Mouse (Mus musculus) embryo, embryonic 11 days (tissue): ENCODE results near the gene Hoga1.
"Not testable (repeated sequence)": the region's sequence is repeated elsewhere in the genome, so short reads cannot be mapped to it uniquely, and the experiment has no call there.

Experiments used
- DNase-seq: peaks from one replicate; pipeline ENCODE4 v3.0.0-alpha.2; 2015

Gene Hoga1

GRCm38 (mm10) chr19:42072802-42073201, 27.4 kb downstream of the Hoga1 start:
- DNase-seq: no peak

GRCm38 (mm10) chr19:42075051-42075450, 29.6 kb downstream of the Hoga1 start:
- no peak for DNase-seq

- DNase-seq: no peak
Observed at GRCm38 (mm10) chr19:42075992-42076391, 30.6 kb downstream of the Hoga1 start.

GRCm38 (mm10) chr19:42078566-42078965, 33.2 kb downstream of the Hoga1 start:
- no peak for DNase-seq

- no peak for DNase-seq
Observed at GRCm38 (mm10) chr19:42079006-42079405, 33.6 kb downstream of the Hoga1 start.

- DNase-seq: no peak
Observed at GRCm38 (mm10) chr19:42079950-42080349, 34.5 kb downstream of the Hoga1 start.

- DNase-seq: no peak
Observed at GRCm38 (mm10) chr19:42080469-42080868, 35.1 kb downstream of the Hoga1 start.

- not testable (repeated sequence) for DNase-seq
Observed at GRCm38 (mm10) chr19:42081613-42082012, 36.2 kb downstream of the Hoga1 start.

- no peak for DNase-seq
Observed at GRCm38 (mm10) chr19:42085690-42086089, 40.3 kb downstream of the Hoga1 start.

GRCm38 (mm10) chr19:42086166-42086565, 40.8 kb downstream of the Hoga1 start, which contains the start of gene Morn4:
TSS of gene Morn4 (minus strand) at chr19:42086357.
- peak; percentile 95 for DNase-seq

- peak; percentile 69 for DNase-seq
Observed at GRCm38 (mm10) chr19:42089103-42089747, 43.8 kb downstream of the Hoga1 start.

- peak; percentile 100 for DNase-seq
Observed at GRCm38 (mm10) chr19:42089748-42090595, 44.6 kb downstream of the Hoga1 start, which contains the start of gene Pi4k2a. TSS of gene Pi4k2a (plus strand) at chr19:42090470.

GRCm38 (mm10) chr19:42090637-42091141, 45.3 kb downstream of the Hoga1 start:
- no peak for DNase-seq

GRCm38 (mm10) chr19:42099406-42099805, 54.0 kb downstream of the Hoga1 start:
- DNase-seq: no peak

- DNase-seq: no peak
Observed at GRCm38 (mm10) chr19:42104681-42105080, 59.3 kb downstream of the Hoga1 start.

GRCm38 (mm10) chr19:42115783-42116335, 70.4 kb downstream of the Hoga1 start:
- no peak for DNase-seq

- DNase-seq: no peak
Observed at GRCm38 (mm10) chr19:42118142-42118541, 72.7 kb downstream of the Hoga1 start.

GRCm38 (mm10) chr19:42118596-42118995, 73.2 kb downstream of the Hoga1 start:
- DNase-seq: no peak

- DNase-seq: no peak
Observed at GRCm38 (mm10) chr19:42120451-42120850, 75.0 kb downstream of the Hoga1 start.
